In genomic region chr13:91940113-91940512, GRCm38 (mm10) we compare ENCODE assay signal across 21 mouse cellular contexts.
A peak's percentile ranks its signal among the peaks of the same experiment; 100 is the strongest.
DNase-seq lines count a peak whose midpoint lies in the region; ATAC-seq and TF ChIP-seq lines count a peak whose summit lies in the region.
"Had no signal": no experiment of that assay in that cellular context is flagged by ENCODE, and none has a peak within 500 bp of the region (broad histone marks: within the 10 kb centered on the region; RNA-seq: fewer than 3 reads in every experiment).

No protein-coding gene starts in this region.

- H3K4me2 ChIP-seq in forebrain, embryonic 13.5 days, result no peak overlapping the region
- H3K4me2 ChIP-seq in forebrain, embryonic 11.5 days (ENCODE audit: low read depth, low read length, severe bottlenecking), result no peak overlapping the region
- H3K4me2 ChIP-seq in intestine, embryonic 15.5 days (replicated peaks), result no peak overlapping the region
- H3K4me2 ChIP-seq in intestine, postnatal 0 days (replicated peaks; ENCODE audit: low read depth), result no peak overlapping the region
- H3K4me2 ChIP-seq in midbrain, embryonic 15.5 days, result no peak overlapping the region
- H3K4me2 ChIP-seq: embryonic facial prominence, embryonic 15.5 days; heart, embryonic 12.5 days had no signal

- WGBS in forebrain, embryonic 13.5 days, result 86% methylated on average over 9 of the region's 9 CpGs
- WGBS in forebrain, embryonic 11.5 days, result 91% methylated on average over 9 of the region's 9 CpGs
- 80% methylated on average over 9 of the region's 9 CpGs for WGBS in intestine, embryonic 15.5 days
- WGBS in intestine, postnatal 0 days, result 81% methylated on average over 9 of the region's 9 CpGs
- 76% methylated on average over 9 of the region's 9 CpGs for WGBS in midbrain, embryonic 15.5 days

- 0 out of 2 replicates have a peak overlapping the region, but pooled peaks have one; percentile 40 for H3K27ac ChIP-seq in forebrain, embryonic 13.5 days
- H3K27ac ChIP-seq in forebrain, embryonic 11.5 days (ENCODE audit: low read depth, low read length), result no peak overlapping the region
- H3K27ac ChIP-seq in intestine, embryonic 15.5 days, result 0 out of 2 replicates have a peak overlapping the region, but pooled peaks have one; percentile 17
- H3K27ac ChIP-seq in intestine, postnatal 0 days (ENCODE audit: low read depth, low read length), result no peak overlapping the region
- H3K27ac ChIP-seq in midbrain, embryonic 15.5 days, result no peak overlapping the region
- H3K27ac ChIP-seq: embryonic facial prominence, embryonic 15.5 days; gastrocnemius, adult 2 months had no signal

- TF ChIP-seq CTCF in intestine, postnatal 0 days (IDR thresholded peaks at IDR 0.05; ENCODE audit: low read depth), result no peak

- DNase-seq in forebrain, embryonic 11.5 days (ENCODE audit: low spot score), result no peak
- peak; percentile 54 for DNase-seq in brain, adult 2 months (ENCODE audit: low read depth, low spot score)
- DNase-seq in embryo, embryonic 9.5 days (ENCODE audit: extremely low spot score), result no peak
- DNase-seq in thymus, postnatal 10 days (ENCODE audit: low spot score in 2 of 2), result no peak
- DNase-seq: adrenal gland, adult 8-10 months; cerebellum, adult 11 months; cerebellum, postnatal 14 days; embryo, embryonic 11 days; gastrocnemius, adult 2 months; heart, postnatal 14 days; kidney, adult 11 months; left cerebral cortex, postnatal 4 days; liver; thymus, postnatal 36 days had no signal

- H3K9me3 ChIP-seq in forebrain, embryonic 13.5 days (replicated peaks), result no peaks in the 10 kb centered on the region
- no peaks in the 10 kb centered on the region for H3K9me3 ChIP-seq in forebrain, embryonic 11.5 days (ENCODE audit: control insufficient read depth, low read length)
- no peaks in the 10 kb centered on the region for H3K9me3 ChIP-seq in intestine, embryonic 15.5 days
- no peaks in the 10 kb centered on the region for H3K9me3 ChIP-seq in intestine, postnatal 0 days (ENCODE audit: control insufficient read depth)
- H3K9me3 ChIP-seq in midbrain, embryonic 15.5 days, result no peaks in the 10 kb centered on the region
- H3K9me3 ChIP-seq: embryonic facial prominence, embryonic 15.5 days; heart, embryonic 12.5 days had no signal

- peak; percentile 86 for ATAC-seq in forebrain, embryonic 13.5 days
- ATAC-seq in forebrain, embryonic 11.5 days (replicated peaks; ENCODE audit: low FRiP score), result no peak
- ATAC-seq in intestine, embryonic 15.5 days, result no peak
- no peak for ATAC-seq in intestine, postnatal 0 days
- ATAC-seq in midbrain, embryonic 15.5 days (replicated peaks), result peak; percentile 92
- ATAC-seq: lung, postnatal 0 days had no signal

- H3K4me1 ChIP-seq in forebrain, embryonic 13.5 days, result no peaks in the 10 kb centered on the region
- no peaks in the 10 kb centered on the region for H3K4me1 ChIP-seq in forebrain, embryonic 11.5 days (replicated peaks; ENCODE audit: control insufficient read depth, insufficient read depth, low read length)
- H3K4me1 ChIP-seq in intestine, embryonic 15.5 days (replicated peaks), result no peaks in the 10 kb centered on the region
- H3K4me1 ChIP-seq in intestine, postnatal 0 days (replicated peaks; ENCODE audit: control insufficient read depth, insufficient read depth, low read length), result no peaks in the 10 kb centered on the region
- H3K4me1 ChIP-seq in midbrain, embryonic 15.5 days, result no peaks in the 10 kb centered on the region
- H3K4me1 ChIP-seq: heart, embryonic 12.5 days had no signal

- no peak overlapping the region for H3K4me3 ChIP-seq in forebrain, embryonic 13.5 days
- H3K4me3 ChIP-seq in forebrain, embryonic 11.5 days (ENCODE audit: low read depth, low read length), result no peak overlapping the region
- H3K4me3 ChIP-seq in intestine, embryonic 15.5 days (replicated peaks), result no peak overlapping the region
- H3K4me3 ChIP-seq in intestine, postnatal 0 days (ENCODE audit: low read depth, low read length), result no peak overlapping the region
- H3K4me3 ChIP-seq in midbrain, embryonic 15.5 days, result no peak overlapping the region
- H3K4me3 ChIP-seq: embryonic facial prominence, embryonic 15.5 days; gastrocnemius, adult 2 months; heart, embryonic 12.5 days had no signal

- no peak overlapping the region for H3K9ac ChIP-seq in forebrain, embryonic 13.5 days
- H3K9ac ChIP-seq in forebrain, embryonic 11.5 days (ENCODE audit: low read length), result no peak overlapping the region
- no peak overlapping the region for H3K9ac ChIP-seq in intestine, embryonic 15.5 days
- H3K9ac ChIP-seq in intestine, postnatal 0 days (ENCODE audit: low read depth, low read length), result no peak overlapping the region
- no peak overlapping the region for H3K9ac ChIP-seq in midbrain, embryonic 15.5 days
- H3K9ac ChIP-seq: embryonic facial prominence, embryonic 15.5 days; heart, embryonic 12.5 days had no signal

- no peaks in the 10 kb centered on the region for H3K27me3 ChIP-seq in forebrain, embryonic 13.5 days
- no peaks in the 10 kb centered on the region for H3K27me3 ChIP-seq in forebrain, embryonic 11.5 days (ENCODE audit: control insufficient read depth, insufficient read depth, low read length)
- no peaks in the 10 kb centered on the region for H3K27me3 ChIP-seq in intestine, embryonic 15.5 days (replicated peaks)
- no peaks in the 10 kb centered on the region for H3K27me3 ChIP-seq in intestine, postnatal 0 days (replicated peaks; ENCODE audit: control insufficient read depth, insufficient read depth, low read length)
- H3K27me3 ChIP-seq in midbrain, embryonic 15.5 days (replicated peaks), result no peaks in the 10 kb centered on the region
- H3K27me3 ChIP-seq: embryonic facial prominence, embryonic 15.5 days; heart, embryonic 12.5 days had no signal

- H3K36me3 ChIP-seq in forebrain, embryonic 13.5 days (ENCODE audit: poor library complexity, severe bottlenecking), result no peaks in the 10 kb centered on the region
- H3K36me3 ChIP-seq in forebrain, embryonic 11.5 days (ENCODE audit: control insufficient read depth, insufficient read depth, low read length), result no peaks in the 10 kb centered on the region
- H3K36me3 ChIP-seq in intestine, embryonic 15.5 days, result no peaks in the 10 kb centered on the region
- H3K36me3 ChIP-seq in intestine, postnatal 0 days (ENCODE audit: control insufficient read depth, insufficient read depth), result no peaks in the 10 kb centered on the region
- no peaks in the 10 kb centered on the region for H3K36me3 ChIP-seq in midbrain, embryonic 15.5 days (replicated peaks)
- H3K36me3 ChIP-seq: embryonic facial prominence, embryonic 15.5 days; heart, embryonic 12.5 days had no signal

Comparison
In these comparisons a context has a peak if more than half of its experiments do, and no peak if none do; other contexts are left out.
1. ATAC-seq: peak in forebrain, embryonic 13.5 days (single experiment) and midbrain, embryonic 15.5 days (single experiment); none in forebrain, embryonic 11.5 days (single experiment), intestine, embryonic 15.5 days (single experiment) and intestine, postnatal 0 days (single experiment).
2. H3K27ac ChIP-seq: peak in forebrain, embryonic 13.5 days (single experiment) and intestine, embryonic 15.5 days (single experiment); none in forebrain, embryonic 11.5 days (single experiment), intestine, postnatal 0 days (single experiment) and midbrain, embryonic 15.5 days (single experiment).